Mouse (Mus musculus) E14TG2a.4 (cell line): ENCODE measurements around the gene Ddx58.

Source experiments
- H3K27me3 ChIP-seq: 2 replicates; pipeline ENCODE4 v1.6.1; 2014; ENCODE audit warnings: low read length, control low read depth; ENCODE audit not compliant: insufficient read depth
- H3K36me3 ChIP-seq: 2 replicates; pipeline ENCODE4 v1.6.1; 2014; ENCODE audit warnings: low read length, control low read depth; ENCODE audit not compliant: insufficient read depth
- H3K4me1 ChIP-seq: replicated peaks from 2 replicates; pipeline ENCODE4 v1.6.1; 2014; ENCODE audit warnings: low read depth, low read length, control low read depth
- H3K4me3 ChIP-seq: replicated peaks from 2 replicates; pipeline ENCODE4 v1.5.1; 2014; ENCODE audit warnings: mild to moderate bottlenecking, low read length
- H3K9me3 ChIP-seq: 2 replicates; pipeline ENCODE4 v1.6.1; 2014; ENCODE audit warnings: low read length, control low read depth
- CTCF ChIP-seq: conservative IDR thresholded peaks from 2 replicates; pipeline ENCODE4 v1.5.1; 2014; ENCODE audit warnings: low read length
- NANOG ChIP-seq: IDR thresholded peaks from 2 replicates; pipeline ENCODE4 v1.6.1; 2014; ENCODE audit warnings: borderline replicate concordance, low read length, mixed read lengths
- POU5F1 ChIP-seq: IDR thresholded peaks from 2 replicates; pipeline ENCODE4 v1.6.1; 2014; ENCODE audit warnings: low read length, borderline replicate concordance

Gene Ddx58

GRCm38 (mm10) chr4:40241928-40242327 lies 2.3 kb upstream of the Ddx58 start:
- Histone ChIP-seq H3K4me3 (no peak overlapping the region), H3K36me3 (no peaks in the 10 kb centered on the region), H3K4me1 (peaks cover 54% of the 10 kb centered on the region), H3K27me3 (no peaks in the 10 kb centered on the region; the same call in 1 of the 2 replicates), H3K9me3 (no peaks in the 10 kb centered on the region)
- no peak for TF ChIP-seq NANOG
- no peak for TF ChIP-seq POU5F1
- no peak for TF ChIP-seq CTCF

DNA sequence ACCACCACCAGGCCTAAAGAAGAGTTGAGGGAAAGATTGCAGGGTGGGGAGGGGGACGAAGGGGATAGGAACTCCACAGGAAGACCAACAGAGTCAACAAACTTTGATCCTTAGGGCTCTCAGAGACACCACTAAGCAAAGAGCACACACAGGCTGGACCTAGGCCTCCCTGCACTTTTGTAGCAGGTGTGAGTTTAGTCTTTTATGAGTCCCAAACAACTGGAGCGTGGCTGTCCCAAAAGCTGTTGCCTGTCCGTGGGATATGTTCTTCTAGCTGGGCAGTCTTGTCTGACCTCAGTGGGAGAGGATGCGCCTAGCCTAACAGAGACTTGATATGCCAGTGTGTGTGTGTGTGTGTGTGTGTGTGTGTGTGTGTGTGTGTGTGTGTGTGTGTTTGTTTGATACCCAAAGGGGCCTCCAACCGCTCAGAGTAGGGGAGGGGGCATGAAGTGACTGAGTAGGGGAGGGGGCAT lies 680 bp upstream of the Ddx58 start:
- TF ChIP-seq POU5F1 (no peak), NANOG (no peak), CTCF (no peak)
- peaks cover 61% of the 10 kb centered on the region for H3K4me1 ChIP-seq
- peaks cover under 1% of the 10 kb centered on the region; the same call in 1 of the 2 replicates for H3K36me3 ChIP-seq
- no peaks in the 10 kb centered on the region for H3K27me3 ChIP-seq
- peak overlapping the region; percentile 52 for H3K4me3 ChIP-seq
- no peaks in the 10 kb centered on the region for H3K9me3 ChIP-seq

- H3K27me3 ChIP-seq, result no peaks in the 10 kb centered on the region
- H3K9me3 ChIP-seq, result no peaks in the 10 kb centered on the region
- H3K4me3 ChIP-seq, result peak overlapping the region; percentile 76
- H3K36me3 ChIP-seq, result peaks cover 5% of the 10 kb centered on the region; the same call in 1 of the 2 replicates
- peaks cover 75% of the 10 kb centered on the region for H3K4me1 ChIP-seq
- TF ChIP-seq NANOG (peak; percentile 91), POU5F1 (no peak)
Measured at GRCm38 (mm10) chr4:40238483-40239408, 882 bp downstream of the Ddx58 start.

GRCm38 (mm10) chr4:40236829-40237228 lies 2.8 kb downstream of the Ddx58 start:
- Histone ChIP-seq H3K27me3 (no peaks in the 10 kb centered on the region), H3K9me3 (no peaks in the 10 kb centered on the region; the same call in 1 of the 2 replicates), H3K4me1 (peaks cover 79% of the 10 kb centered on the region), H3K4me3 (0 out of 2 replicates have a peak overlapping the region, but pooled peaks have one; percentile 8), H3K36me3 (peaks cover 5% of the 10 kb centered on the region; the same call in 1 of the 2 replicates)
- TF ChIP-seq NANOG (no peak), POU5F1 (no peak), CTCF (no peak)

DNA sequence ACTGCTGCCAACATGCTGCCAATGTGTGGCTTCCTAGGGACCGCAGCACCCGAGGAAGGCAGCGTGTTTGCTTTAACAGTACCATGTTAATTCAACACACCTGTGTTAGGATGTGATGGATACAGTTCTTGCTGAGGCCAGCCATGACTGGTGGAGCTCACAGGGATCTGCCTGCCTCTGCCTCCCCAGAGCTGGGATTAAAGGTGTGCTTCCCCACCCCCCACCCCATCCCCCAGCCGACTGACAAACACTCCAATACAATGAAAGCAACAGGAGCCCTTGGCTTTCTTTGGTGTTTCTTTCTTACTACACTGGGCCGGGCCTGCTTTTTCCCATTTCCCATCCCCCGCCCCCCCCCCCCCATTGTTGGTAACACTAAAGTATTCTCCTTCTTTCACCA lies 5.4 kb downstream of the Ddx58 start:
- Histone ChIP-seq H3K9me3 (no peaks in the 10 kb centered on the region; the same call in 1 of the 2 replicates), H3K4me1 (peaks cover 79% of the 10 kb centered on the region), H3K27me3 (no peaks in the 10 kb centered on the region), H3K36me3 (peaks cover 5% of the 10 kb centered on the region; the same call in 1 of the 2 replicates), H3K4me3 (no peak overlapping the region; the same call in 1 of the 2 replicates)
- TF ChIP-seq NANOG, result no peak
- no peak for TF ChIP-seq POU5F1
- no peak for TF ChIP-seq CTCF

DNA sequence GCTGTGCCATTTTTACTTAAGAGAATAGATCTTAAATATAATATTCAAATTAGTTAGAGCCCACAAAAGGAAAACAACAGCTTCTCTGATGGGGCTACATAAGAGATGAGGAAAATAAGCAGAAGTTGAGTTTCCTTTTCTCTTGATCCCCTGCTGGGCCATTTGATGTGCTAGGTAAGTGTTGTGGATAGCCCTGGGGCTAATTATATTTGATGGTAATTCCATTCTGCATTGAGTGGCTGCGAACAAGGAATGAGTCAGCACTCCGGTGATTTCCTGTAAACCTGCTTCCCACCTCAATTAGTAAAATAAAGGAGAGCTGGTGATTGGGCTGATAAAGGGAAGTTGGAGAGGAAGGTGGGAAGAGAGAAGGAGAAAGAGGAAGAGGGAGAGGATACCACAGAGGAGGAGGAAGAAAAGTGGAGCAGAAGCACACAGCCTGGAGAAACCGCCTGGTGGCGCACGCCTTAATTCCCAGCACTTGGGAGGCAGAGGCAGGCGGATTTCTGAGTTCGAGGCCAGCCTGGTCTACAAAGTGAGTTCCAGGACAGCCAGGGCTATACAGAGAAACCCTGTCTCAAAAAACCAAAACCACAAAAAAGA lies 6.5 kb downstream of the Ddx58 start:
- Histone ChIP-seq H3K27me3 (no peaks in the 10 kb centered on the region), H3K9me3 (no peaks in the 10 kb centered on the region; the same call in 1 of the 2 replicates)
- TF ChIP-seq NANOG, result peak; percentile 95
- no peak for TF ChIP-seq CTCF

GRCm38 (mm10) chr4:40229723-40230122 lies 9.9 kb downstream of the Ddx58 start:
- peaks cover 9% of the 10 kb centered on the region; the same call in 1 of the 2 replicates for H3K36me3 ChIP-seq
- H3K9me3 ChIP-seq, result no peaks in the 10 kb centered on the region; the same call in 1 of the 2 replicates
- peak overlapping the region; percentile 26; the same call in 1 of the 2 replicates for H3K4me3 ChIP-seq
- TF ChIP-seq NANOG (no peak), CTCF (no peak), POU5F1 (no peak)
- H3K27me3 ChIP-seq, result no peaks in the 10 kb centered on the region
- H3K4me1 ChIP-seq, result peaks cover 88% of the 10 kb centered on the region

More for the DNA sequence above, 6.5 kb downstream of the Ddx58 start:
- peaks cover 5% of the 10 kb centered on the region; the same call in 1 of the 2 replicates for H3K36me3 ChIP-seq
- H3K4me1 ChIP-seq, result peaks cover 77% of the 10 kb centered on the region
- H3K4me3 ChIP-seq, result no peak overlapping the region

GRCm38 (mm10) chr4:40227886-40228285 lies 11.7 kb downstream of the Ddx58 start:
- no peak for TF ChIP-seq NANOG
- H3K4me3 ChIP-seq, result peak overlapping the region; percentile 55
- no peaks in the 10 kb centered on the region for H3K27me3 ChIP-seq
- H3K4me1 ChIP-seq, result peaks cover 79% of the 10 kb centered on the region
- no peaks in the 10 kb centered on the region for H3K9me3 ChIP-seq
- H3K36me3 ChIP-seq, result peaks cover 21% of the 10 kb centered on the region
